Mouse (Mus musculus): Measurements from ENCODE around the gene Prkx. TPM values are rescaled to one million over a fixed set of nuclear protein-coding genes. Genes with fewer than 3 reads are reported as not detected.

The Prkx gene
- 10 to 100 TPM; 34.0 to 39.4 TPM for total RNA-seq (2023)

DNA sequence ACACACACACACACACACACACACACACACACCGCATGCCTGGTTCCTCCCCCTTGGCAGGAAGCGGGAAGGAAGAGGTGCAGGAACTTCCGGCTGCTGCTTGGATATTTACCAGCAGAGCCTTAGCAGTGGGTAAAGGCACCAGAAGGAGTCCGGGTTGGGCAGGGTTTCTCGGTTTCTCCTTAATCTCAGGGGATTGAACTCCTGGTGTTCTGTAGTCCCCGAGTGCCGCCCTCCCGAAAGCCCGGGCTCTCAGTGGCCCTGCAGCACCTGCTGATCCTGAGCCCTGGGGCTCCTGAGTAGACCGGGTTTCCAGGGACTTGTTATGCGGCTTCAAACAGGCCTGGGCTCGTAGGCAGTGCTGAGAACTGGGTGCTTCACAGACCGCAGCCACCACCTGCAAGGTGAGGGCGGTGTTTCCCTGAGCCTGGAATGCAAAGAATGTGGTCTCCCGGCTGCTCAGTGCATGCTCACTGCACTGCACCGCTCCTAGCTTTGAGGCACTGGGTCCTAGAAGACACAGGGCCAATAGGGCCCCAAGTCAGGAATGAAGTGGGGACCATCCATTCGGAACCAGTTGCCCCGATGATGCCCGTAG lies at the start of gene Prkx:
Prkx (minus strand) TSS at position 41 of the 598 bp plus-strand sequence.

Other genes starting within 250 kb of the Prkx start
- gene Pbsn, start 57.3 kb upstream of the Prkx start, total RNA-seq (2023): not detected
- gene Gm14744, start 68.5 kb upstream of the Prkx start, total RNA-seq (2023): not detected
- not detected for gene 5430402E10Rik, start 128.8 kb upstream of the Prkx start, total RNA-seq (2023)